Mouse (Mus musculus): ENCODE data around the gene Col3a1.

GRCm38 (mm10) chr1:45287954-45288353, 23.4 kb upstream of the Col3a1 start:
- TF ChIP-seq POLR2A (IDR thresholded peaks at IDR 0.05; ENCODE audit: extremely low read depth, insufficient read depth, low read length) (no peak), CTCF (IDR thresholded peaks at IDR 0.05; ENCODE audit: low read depth, low read length) (no peak)

All from liver, adult 2 months (tissue).